ENCODE assay signal across 8 mouse cellular contexts in genomic region chr17:34911945-34912351, GRCm38 (mm10). TPM values are rescaled to one million over a fixed set of nuclear protein-coding genes. Genes with fewer than 3 reads are reported as not detected.
DNase-seq lines count a peak whose midpoint lies in the region; ATAC-seq and TF ChIP-seq lines count a peak whose summit lies in the region.

No protein-coding gene starts in this region.

- no peaks in the 10 kb centered on the region for H3K4me1 ChIP-seq in MEL (ENCODE audit: control insufficient read depth in 1 of 2, insufficient read depth in 2 of 2, low read length in 2 of 2)
- no peaks in the 10 kb centered on the region for H3K4me1 ChIP-seq in forebrain, embryonic 12.5 days
- H3K4me1 ChIP-seq in hindbrain, embryonic 13.5 days (replicated peaks): no peaks in the 10 kb centered on the region

- no peak overlapping the region for H3K27ac ChIP-seq in MEL (ENCODE audit: control insufficient read depth, low read depth, low read length)
- no peak overlapping the region for H3K27ac ChIP-seq in forebrain, embryonic 12.5 days
- no peak overlapping the region for H3K27ac ChIP-seq in hindbrain, embryonic 13.5 days

- H3K36me3 ChIP-seq in MEL (ENCODE audit: control insufficient read depth in 1 of 2, insufficient read depth in 2 of 2, low read length in 2 of 2): peaks cover 0 to 4% of the 10 kb centered on the region in 2 experiments; a peak in 2 of 4 replicates
- peaks cover 73% of the 10 kb centered on the region for H3K36me3 ChIP-seq in forebrain, embryonic 12.5 days (replicated peaks)
- peaks cover 72% of the 10 kb centered on the region for H3K36me3 ChIP-seq in hindbrain, embryonic 13.5 days

- TF ChIP-seq RAD21 in MEL (IDR thresholded peaks at IDR 0.05; ENCODE audit: low read depth, low read length): peak; percentile 59

- ATAC-seq in forebrain, embryonic 12.5 days (ENCODE audit: low FRiP score): peak; percentile 50; the same call in 1 of the 2 replicates
- ATAC-seq in hindbrain, embryonic 13.5 days (ENCODE audit: low FRiP score): peak; percentile 61
- peak; percentile 78 for ATAC-seq in megakaryocyte-erythroid progenitor cell, adult 5-6 weeks (replicated peaks; ENCODE audit: low FRiP score, low TSS enrichment, poor library complexity, severe bottlenecking)

- no peaks in the 10 kb centered on the region for H3K79me2 ChIP-seq in MEL (ENCODE audit: control insufficient read depth, insufficient read depth, low read length, poor library complexity)

- no peak overlapping the region for H3K4me2 ChIP-seq in forebrain, embryonic 12.5 days
- H3K4me2 ChIP-seq in hindbrain, embryonic 13.5 days: no peak overlapping the region

- H3K9ac ChIP-seq in MEL (ENCODE audit: control insufficient read depth, low read depth, low read length, poor library complexity, severe bottlenecking): no peak overlapping the region
- H3K9ac ChIP-seq in forebrain, embryonic 12.5 days: no peak overlapping the region
- no peak overlapping the region for H3K9ac ChIP-seq in hindbrain, embryonic 13.5 days

- H3K4me3 ChIP-seq in MEL (ENCODE audit: control insufficient read depth in 1 of 2, insufficient read depth in 1 of 2, low read depth in 2 of 2, low read length in 2 of 2): no peak overlapping the region
- H3K4me3 ChIP-seq in forebrain, embryonic 12.5 days (replicated peaks): no peak overlapping the region
- no peak overlapping the region for H3K4me3 ChIP-seq in hindbrain, embryonic 13.5 days

- 52% methylated on average over 5 of the region's 5 CpGs for WGBS in forebrain, embryonic 12.5 days
- WGBS in hindbrain, embryonic 13.5 days: 39% methylated on average over 5 of the region's 5 CpGs

- H3K27me3 ChIP-seq in MEL (ENCODE audit: control insufficient read depth in 1 of 2, insufficient read depth in 2 of 2, low read length in 2 of 2): no peaks in the 10 kb centered on the region
- H3K27me3 ChIP-seq in forebrain, embryonic 12.5 days: no peaks in the 10 kb centered on the region
- H3K27me3 ChIP-seq in hindbrain, embryonic 13.5 days: no peaks in the 10 kb centered on the region

- DNase-seq in MEL (ENCODE audit: low read depth, low spot score): peak; percentile 73
- peak; percentile 73 for DNase-seq in c-Kit-positive CD71-positive TER-119-negative erythroid progenitor cells, embryonic 14.5 days (ENCODE audit: low read depth)
- DNase-seq in left cerebral cortex, postnatal 14 days (ENCODE audit: low spot score in 2 of 2): peak; percentile 65 to 75
- peak; percentile 31 for DNase-seq in right cerebral cortex, postnatal 25 days
- peak; percentile 71 to 76 for DNase-seq in urinary bladder, postnatal 36 days (ENCODE audit: low spot score in 2 of 2)

- intact Hi-C loops in left cerebral cortex, postnatal 14 days (cut with DNase I): loop anchor here (5.0 kb wide), 1 partner anchor 55 kb away; no protein-coding TSS in a partner anchor

- TF ChIP-seq CTCF in MEL (IDR thresholded peaks at IDR 0.05 in 2 of 3, conservative IDR thresholded peaks at IDR 0.05 in 1 of 3; ENCODE audit: control insufficient read depth in 1 of 3, insufficient read depth in 1 of 3, low read depth in 2 of 3, low read length in 3 of 3, poor library complexity in 1 of 3, severe bottlenecking in 1 of 3): peak; percentile 85 to 98 (median 87)

- no peak for TF ChIP-seq EP300 in MEL (IDR thresholded peaks at IDR 0.05; ENCODE audit: low read depth in 1 of 2, low read length in 2 of 2)

- H3K9me3 ChIP-seq in MEL (replicated peaks; ENCODE audit: insufficient read depth, low read length): no peaks in the 10 kb centered on the region
- no peaks in the 10 kb centered on the region for H3K9me3 ChIP-seq in forebrain, embryonic 12.5 days
- H3K9me3 ChIP-seq in hindbrain, embryonic 13.5 days: no peaks in the 10 kb centered on the region

- no peak for TF ChIP-seq POLR2A in MEL (IDR thresholded peaks at IDR 0.05; ENCODE audit: control insufficient read depth in 1 of 2, insufficient read depth in 1 of 2, low read depth in 1 of 2, low read length in 2 of 2, poor library complexity in 1 of 2)

TF ChIP-seq in MEL, 35 proteins besides CTCF, POLR2A, EP300 and RAD21:
- TF ChIP-seq SMC3 (IDR thresholded peaks at IDR 0.05; ENCODE audit: low read depth, low read length) (peak; percentile 52), USF2 (IDR thresholded peaks at IDR 0.05; ENCODE audit: borderline replicate concordance in 1 of 2, insufficient read depth in 1 of 2, low read depth in 1 of 2, low read length in 2 of 2) (no peak), ZC3H11A (IDR thresholded peaks at IDR 0.05; ENCODE audit: low read depth, low read length) (peak; percentile 47; the same call in 1 of the 2 replicates)
TF ChIP-seq in MEL: peak in this region for 2.

RNA-seq across cellular contexts. Expression of gene Slc44a4, which starts 2.3 kb away (rescaled TPM):
- total RNA-seq in MEL (2012; rRNA removed): 0.12 TPM in 1 of 2 replicates, not detected in the other
- polyA plus RNA-seq in MEL (2012; ENCODE audit: insufficient read depth in 1 of 2, insufficient read length in 2 of 2, low read depth in 1 of 2, low replicate concordance in 2 of 2, missing spikeins in 1 of 2): under 1 TPM in 1 of 2 experiments, not detected in 1; 0.06 TPM
- polyA plus RNA-seq in forebrain, embryonic 12.5 days (2016; fragmentation: Nextera tagmentation; extraction: Ambion mirVana): not detected in 2 replicates
- polyA plus RNA-seq in hindbrain, embryonic 13.5 days (2015; fragmentation: Nextera tagmentation; extraction: Ambion mirVana): 0.17 TPM in 1 of 2 replicates, not detected in the other
- under 1 TPM; 0.38 to 0.40 TPM for total RNA-seq in left cerebral cortex, postnatal 14 days (2021)
- total RNA-seq in megakaryocyte-erythroid progenitor cell, adult 5-6 weeks (2014; fragmentation: Nextera tagmentation): not detected in 2 replicates
- total RNA-seq in megakaryocyte-erythroid progenitor cell, adult 5-6 weeks (2017): not detected in 2 replicates

RNA-seq across cellular contexts. Expression of gene Ehmt2, which starts 13.7 kb away (rescaled TPM):
- total RNA-seq in MEL (2012; rRNA removed): 66.6 and 67.4 TPM in 2 replicates
- polyA plus RNA-seq in MEL (2012; ENCODE audit: insufficient read depth in 1 of 2, insufficient read length in 2 of 2, low read depth in 1 of 2, low replicate concordance in 2 of 2, missing spikeins in 1 of 2): 100 to 1,000 TPM in 1 of 2 experiments, not detected in 1; 113 TPM
- 111 and 114 TPM in 2 replicates for polyA plus RNA-seq in forebrain, embryonic 12.5 days (2016; fragmentation: Nextera tagmentation; extraction: Ambion mirVana)
- polyA plus RNA-seq in hindbrain, embryonic 13.5 days (2015; fragmentation: Nextera tagmentation; extraction: Ambion mirVana): 90.1 and 98.0 TPM in 2 replicates
- 100 to 1,000 TPM; 166 to 171 TPM for total RNA-seq in left cerebral cortex, postnatal 14 days (2021)
- 86.2 and 86.5 TPM in 2 replicates for total RNA-seq in megakaryocyte-erythroid progenitor cell, adult 5-6 weeks (2014; fragmentation: Nextera tagmentation)
- total RNA-seq in megakaryocyte-erythroid progenitor cell, adult 5-6 weeks (2017): 72.7 and 83.8 TPM in 2 replicates

RNA-seq across cellular contexts. Expression of gene C2, which starts 13.9 kb away (rescaled TPM):
- 1.6 and 2.2 TPM in 2 replicates for total RNA-seq in MEL (2012; rRNA removed)
- polyA plus RNA-seq in MEL (2012; ENCODE audit: insufficient read depth in 1 of 2, insufficient read length in 2 of 2, low read depth in 1 of 2, low replicate concordance in 2 of 2, missing spikeins in 1 of 2): 1 to 10 TPM in 1 of 2 experiments, not detected in 1; 9.4 TPM
- polyA plus RNA-seq in forebrain, embryonic 12.5 days (2016; fragmentation: Nextera tagmentation; extraction: Ambion mirVana): 1.3 and 1.6 TPM in 2 replicates
- polyA plus RNA-seq in hindbrain, embryonic 13.5 days (2015; fragmentation: Nextera tagmentation; extraction: Ambion mirVana): 1.4 and 2.3 TPM in 2 replicates
- total RNA-seq in left cerebral cortex, postnatal 14 days (2021): 1 to 10 TPM; 2.5 to 2.9 TPM
- total RNA-seq in megakaryocyte-erythroid progenitor cell, adult 5-6 weeks (2014; fragmentation: Nextera tagmentation): 8.6 TPM in 1 of 2 replicates, not detected in the other
- total RNA-seq in megakaryocyte-erythroid progenitor cell, adult 5-6 weeks (2017): 5.7 and 7.4 TPM in 2 replicates

RNA-seq across cellular contexts. Expression of gene Neu1, which starts 19.1 kb away (rescaled TPM):
- 6.5 and 7.0 TPM in 2 replicates for total RNA-seq in MEL (2012; rRNA removed)
- polyA plus RNA-seq in MEL (2012; ENCODE audit: insufficient read depth in 1 of 2, insufficient read length in 2 of 2, low read depth in 1 of 2, low replicate concordance in 2 of 2, missing spikeins in 1 of 2): 1 to 10 TPM in 1 of 2 experiments, not detected in 1; 7.9 TPM
- polyA plus RNA-seq in forebrain, embryonic 12.5 days (2016; fragmentation: Nextera tagmentation; extraction: Ambion mirVana): 16.2 and 16.9 TPM in 2 replicates
- 30.6 and 31.5 TPM in 2 replicates for polyA plus RNA-seq in hindbrain, embryonic 13.5 days (2015; fragmentation: Nextera tagmentation; extraction: Ambion mirVana)
- 10 to 100 TPM; 32.1 to 32.8 TPM for total RNA-seq in left cerebral cortex, postnatal 14 days (2021)
- total RNA-seq in megakaryocyte-erythroid progenitor cell, adult 5-6 weeks (2014; fragmentation: Nextera tagmentation): 5.2 and 7.0 TPM in 2 replicates
- total RNA-seq in megakaryocyte-erythroid progenitor cell, adult 5-6 weeks (2017): 3.7 and 5.4 TPM in 2 replicates

RNA-seq across cellular contexts. Expression of gene Gm20547, which starts 30.1 kb away (rescaled TPM):
- total RNA-seq in MEL (2012; rRNA removed): not detected in 2 replicates
- polyA plus RNA-seq in MEL (2012; ENCODE audit: insufficient read depth in 1 of 2, insufficient read length in 2 of 2, low read depth in 1 of 2, low replicate concordance in 2 of 2, missing spikeins in 1 of 2): under 1 TPM in 1 of 2 experiments, not detected in 1; 0.03 TPM
- polyA plus RNA-seq in forebrain, embryonic 12.5 days (2016; fragmentation: Nextera tagmentation; extraction: Ambion mirVana): not detected in 2 replicates
- 0.10 TPM in 1 of 2 replicates, not detected in the other for polyA plus RNA-seq in hindbrain, embryonic 13.5 days (2015; fragmentation: Nextera tagmentation; extraction: Ambion mirVana)
- under 1 TPM in 1 of 2 experiments, not detected in 1; 0.26 TPM for total RNA-seq in left cerebral cortex, postnatal 14 days (2021)
- total RNA-seq in megakaryocyte-erythroid progenitor cell, adult 5-6 weeks (2014; fragmentation: Nextera tagmentation): not detected in 2 replicates
- not detected in 2 replicates for total RNA-seq in megakaryocyte-erythroid progenitor cell, adult 5-6 weeks (2017)
